Comparison of ENCODE assay signal across 10 mouse cellular contexts in the genomic region with DNA sequence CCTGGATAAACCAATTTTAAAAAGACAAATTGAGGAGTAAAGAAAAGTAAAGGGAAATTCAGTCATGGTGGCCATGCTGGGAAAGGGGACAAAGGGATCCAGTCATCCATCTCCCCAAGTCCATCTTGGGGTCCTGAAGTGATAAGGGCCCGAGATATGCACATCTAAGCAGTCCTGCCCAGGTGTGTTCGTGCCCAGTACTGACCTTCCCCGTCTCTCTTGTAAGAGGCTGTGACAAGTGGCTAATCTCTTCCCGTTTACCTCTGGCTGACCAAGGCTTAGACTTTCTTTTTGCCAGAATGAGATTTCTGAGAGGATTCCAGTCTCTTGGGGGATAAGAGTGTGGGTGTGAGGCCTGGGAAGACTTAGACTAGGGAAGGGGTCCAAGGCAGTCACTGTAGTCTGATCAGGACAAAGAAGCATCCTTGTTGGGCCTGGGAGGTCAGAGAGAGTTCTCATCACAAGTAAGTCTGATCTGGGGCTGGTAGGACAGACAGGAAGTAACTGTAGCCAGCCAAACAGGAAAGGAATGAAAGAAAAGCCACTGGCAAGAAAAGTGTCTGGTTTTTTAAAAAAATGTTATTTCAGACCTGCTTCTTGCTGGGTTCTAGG. TPM values are rescaled to one million over a fixed set of nuclear protein-coding genes. Genes with fewer than 3 reads are reported as not detected.
DNase-seq lines count a peak whose midpoint lies in the region; ATAC-seq and TF ChIP-seq lines count a peak whose summit lies in the region.
"Had no signal": no experiment of that assay in that cellular context is flagged by ENCODE, and none has a peak within 500 bp of the region (broad histone marks: within the 10 kb centered on the region; RNA-seq: fewer than 3 reads in every experiment).

No protein-coding gene starts in this region.

- 0 out of 2 replicates have a peak, but pooled peaks cover 3% of the 10 kb centered on the region for H3K36me3 ChIP-seq in forebrain, embryonic 10.5 days (replicated peaks)
- H3K36me3 ChIP-seq in forebrain, embryonic 15.5 days = no peaks in the 10 kb centered on the region
- H3K36me3 ChIP-seq in lung, embryonic 14.5 days (ENCODE audit: insufficient read depth) = peaks cover 14% of the 10 kb centered on the region; the same call in 1 of the 2 replicates
- no peaks in the 10 kb centered on the region for H3K36me3 ChIP-seq in intestine, postnatal 0 days (ENCODE audit: control insufficient read depth, insufficient read depth)
- no peaks in the 10 kb centered on the region for H3K36me3 ChIP-seq in stomach, postnatal 0 days (ENCODE audit: control insufficient read depth, insufficient read depth, low read length)

- 0 out of 2 replicates have a peak overlapping the region, but pooled peaks have one; percentile 30 for H3K27ac ChIP-seq in forebrain, embryonic 10.5 days
- H3K27ac ChIP-seq in forebrain, embryonic 15.5 days (replicated peaks) = no peak overlapping the region
- H3K27ac ChIP-seq in lung, embryonic 14.5 days (ENCODE audit: low read depth) = peak overlapping the region; percentile 89
- 0 out of 2 replicates have a peak overlapping the region, but pooled peaks have one; percentile 15 for H3K27ac ChIP-seq in intestine, postnatal 0 days (ENCODE audit: low read depth, low read length)
- peak overlapping the region; percentile 53; the same call in 1 of the 2 replicates for H3K27ac ChIP-seq in stomach, postnatal 0 days (replicated peaks)
- H3K27ac ChIP-seq: macrophage had no signal

- no peak overlapping the region for H3K4me3 ChIP-seq in forebrain, embryonic 10.5 days
- H3K4me3 ChIP-seq in forebrain, embryonic 15.5 days = no peak overlapping the region
- peak overlapping the region; percentile 62; the same call in 1 of the 2 replicates for H3K4me3 ChIP-seq in lung, embryonic 14.5 days (ENCODE audit: low read depth, low read length)
- no peak overlapping the region for H3K4me3 ChIP-seq in intestine, postnatal 0 days (ENCODE audit: low read depth, low read length)
- no peak overlapping the region for H3K4me3 ChIP-seq in stomach, postnatal 0 days (ENCODE audit: low read depth, low read length)

- H3K9ac ChIP-seq in forebrain, embryonic 15.5 days (replicated peaks) = no peak overlapping the region
- no peak overlapping the region for H3K9ac ChIP-seq in lung, embryonic 14.5 days
- no peak overlapping the region for H3K9ac ChIP-seq in intestine, postnatal 0 days (ENCODE audit: low read depth, low read length)
- no peak overlapping the region for H3K9ac ChIP-seq in stomach, postnatal 0 days (ENCODE audit: low read length)

- TF ChIP-seq CTCF in lung, embryonic 14.5 days (IDR thresholded peaks at IDR 0.05; ENCODE audit: low read depth) = no peak
- no peak for TF ChIP-seq CTCF in intestine, postnatal 0 days (IDR thresholded peaks at IDR 0.05; ENCODE audit: low read depth)
- TF ChIP-seq CTCF in stomach, postnatal 0 days (IDR thresholded peaks at IDR 0.05; ENCODE audit: low read depth) = no peak

- 84% methylated on average over 4 of the region's 4 CpGs for WGBS in forebrain, embryonic 10.5 days
- 77% methylated on average over 4 of the region's 4 CpGs for whole genome bisulfite sequencing in forebrain, embryonic 15.5 days
- 45% methylated on average over 4 of the region's 4 CpGs for WGBS in lung, embryonic 14.5 days
- 67% methylated on average over 4 of the region's 4 CpGs for WGBS in intestine, postnatal 0 days
- WGBS in stomach, postnatal 0 days = 54% methylated on average over 4 of the region's 4 CpGs

- H3K4me2 ChIP-seq in forebrain, embryonic 15.5 days (replicated peaks) = no peak overlapping the region
- peak overlapping the region; percentile 70 for H3K4me2 ChIP-seq in lung, embryonic 14.5 days
- no peak overlapping the region for H3K4me2 ChIP-seq in intestine, postnatal 0 days (replicated peaks; ENCODE audit: low read depth)
- H3K4me2 ChIP-seq in stomach, postnatal 0 days (replicated peaks; ENCODE audit: low read depth) = no peak overlapping the region

- H3K4me1 ChIP-seq in forebrain, embryonic 10.5 days = peaks cover 84% of the 10 kb centered on the region
- H3K4me1 ChIP-seq in forebrain, embryonic 15.5 days = peaks cover 31% of the 10 kb centered on the region
- peaks cover 26% of the 10 kb centered on the region for H3K4me1 ChIP-seq in lung, embryonic 14.5 days (ENCODE audit: insufficient read depth)
- peaks cover 14% of the 10 kb centered on the region; the same call in 1 of the 2 replicates for H3K4me1 ChIP-seq in intestine, postnatal 0 days (replicated peaks; ENCODE audit: control insufficient read depth, insufficient read depth, low read length)
- peaks cover 11% of the 10 kb centered on the region for H3K4me1 ChIP-seq in stomach, postnatal 0 days (replicated peaks; ENCODE audit: control insufficient read depth, insufficient read depth)

- H3K27me3 ChIP-seq in forebrain, embryonic 10.5 days (ENCODE audit: poor library complexity, severe bottlenecking) = peaks cover 91% of the 10 kb centered on the region
- 0 out of 2 replicates have a peak, but pooled peaks cover 4% of the 10 kb centered on the region for H3K27me3 ChIP-seq in forebrain, embryonic 15.5 days
- no peaks in the 10 kb centered on the region for H3K27me3 ChIP-seq in lung, embryonic 14.5 days (ENCODE audit: insufficient read depth, low read length)
- H3K27me3 ChIP-seq in intestine, postnatal 0 days (replicated peaks; ENCODE audit: control insufficient read depth, insufficient read depth, low read length) = no peaks in the 10 kb centered on the region
- H3K27me3 ChIP-seq in stomach, postnatal 0 days (ENCODE audit: control insufficient read depth, insufficient read depth, low read length) = no peaks in the 10 kb centered on the region

- TF ChIP-seq EP300 in stomach, postnatal 0 days (optimal IDR thresholded peaks at IDR 0.05) = no peak

- ATAC-seq in forebrain, embryonic 15.5 days (replicated peaks) = no peak
- no peak for ATAC-seq in lung, embryonic 14.5 days (ENCODE audit: insufficient read depth)
- ATAC-seq in intestine, postnatal 0 days = no peak
- ATAC-seq in stomach, postnatal 0 days (ENCODE audit: low FRiP score, low TSS enrichment) = no peak

- H3K9me3 ChIP-seq in forebrain, embryonic 10.5 days = no peaks in the 10 kb centered on the region
- H3K9me3 ChIP-seq in forebrain, embryonic 15.5 days = no peaks in the 10 kb centered on the region
- no peaks in the 10 kb centered on the region for H3K9me3 ChIP-seq in lung, embryonic 14.5 days (ENCODE audit: low read depth, low read length)
- no peaks in the 10 kb centered on the region for H3K9me3 ChIP-seq in intestine, postnatal 0 days (ENCODE audit: control insufficient read depth)
- no peaks in the 10 kb centered on the region for H3K9me3 ChIP-seq in stomach, postnatal 0 days (ENCODE audit: control insufficient read depth, low read length)

- no peak for DNase-seq in forebrain, embryonic 10.5 days (ENCODE audit: extremely low spot score, low spot score)
- DNase-seq in lung, embryonic 14.5 days = peak; percentile 32
- no peak for DNase-seq in lung, adult 18-20 months
- no peak for DNase-seq in stomach, postnatal 0 days (ENCODE audit: low spot score)
- no peak for DNase-seq in right cerebral cortex, adult 18-20 months
- DNase-seq in B cell, adult 2 months = no peak
- DNase-seq: cerebellum, postnatal 14 days had no signal

RNA-seq across cellular contexts. Expression of a gene that starts 5.3 kb away (rescaled TPM):
- polyA plus RNA-seq in forebrain, embryonic 10.5 days (2016; fragmentation: Nextera tagmentation; extraction: Ambion mirVana) = 27.9 and 30.4 TPM in 2 replicates
- 42.7 and 49.4 TPM in 2 replicates for polyA plus RNA-seq in forebrain, embryonic 15.5 days (2015; fragmentation: Nextera tagmentation; extraction: Ambion mirVana)
- 128 and 132 TPM in 2 replicates for polyA plus RNA-seq in lung, embryonic 14.5 days (2014; fragmentation: Nextera tagmentation; extraction: Ambion mirVana)
- polyA plus RNA-seq in intestine, postnatal 0 days (2015; fragmentation: Nextera tagmentation; extraction: Ambion mirVana) = 25.5 and 26.6 TPM in 2 replicates
- polyA plus RNA-seq in stomach, postnatal 0 days (2015; fragmentation: Nextera tagmentation; extraction: Ambion mirVana) = 44.6 and 45.7 TPM in 2 replicates

RNA-seq across cellular contexts. Expression of a gene that starts 57.9 kb away (rescaled TPM):
- polyA plus RNA-seq in forebrain, embryonic 10.5 days (2016; fragmentation: Nextera tagmentation; extraction: Ambion mirVana) = 0.22 TPM in 1 of 2 replicates, not detected in the other
- 0.53 TPM in 1 of 2 replicates, not detected in the other for polyA plus RNA-seq in forebrain, embryonic 15.5 days (2015; fragmentation: Nextera tagmentation; extraction: Ambion mirVana)
- polyA plus RNA-seq in lung, embryonic 14.5 days (2014; fragmentation: Nextera tagmentation; extraction: Ambion mirVana) = 0.43 TPM in 1 of 2 replicates, not detected in the other
- 7,315 and 7,837 TPM in 2 replicates for polyA plus RNA-seq in intestine, postnatal 0 days (2015; fragmentation: Nextera tagmentation; extraction: Ambion mirVana)
- polyA plus RNA-seq in stomach, postnatal 0 days (2015; fragmentation: Nextera tagmentation; extraction: Ambion mirVana) = 197 and 200 TPM in 2 replicates
- polyA plus RNA-seq: macrophage had no signal

Comparison
In these comparisons a context has a peak if more than half of its experiments do, and no peak if none do; other contexts are left out.
1. RNA of a gene that starts 57.9 kb away (polyA plus RNA-seq): 7,315 to 7,837 TPM in intestine, postnatal 0 days and 197 to 200 TPM in stomach, postnatal 0 days; 0.53 TPM in forebrain, embryonic 15.5 days, 0.43 TPM in lung, embryonic 14.5 days and 0.22 TPM in forebrain, embryonic 10.5 days; every median in the first group is over 100 times any median in the second.